Mouse (Mus musculus) C2C12 (cell line): ENCODE results near the gene Trmt13.

Experiments used
- CTCF ChIP-seq: IDR thresholded peaks from one replicate; pipeline ENCODE4 v1.5.1; 2011; ENCODE audit not compliant: control insufficient read depth, insufficient read depth, insufficient read length
- FOSL1 ChIP-seq: IDR thresholded peaks from one replicate; pipeline ENCODE4 v1.8.0; 2011; ENCODE audit warnings: mild to moderate bottlenecking, low read length; ENCODE audit not compliant: poor library complexity, insufficient read depth, severe bottlenecking
- MAX ChIP-seq: IDR thresholded peaks from one replicate; pipeline ENCODE4 v1.6.1; 2011; ENCODE audit warnings: mild to moderate bottlenecking, control low read depth

GRCm38 (mm10) chr3:116563095-116563492, 51.3 kb downstream of the Trmt13 start:
- no peak for TF ChIP-seq CTCF
- no peak for TF ChIP-seq MAX
- no peak for TF ChIP-seq FOSL1
